Mouse (Mus musculus): ENCODE results near the gene Qser1.
A peak's percentile ranks its signal among the peaks of the same experiment; 100 is the strongest.

GRCm38 (mm10) chr2:104846638-104847414 lies 30.3 kb upstream of the Qser1 start:
- peak in 1 of 3 experiments; percentile 2 for TF ChIP-seq MYOD1 (IDR thresholded peaks at IDR 0.05; ENCODE audit: control insufficient read depth in 1 of 3, insufficient read length in 2 of 3, low read depth in 2 of 3)
- TF ChIP-seq POLR2A (IDR thresholded peaks at IDR 0.05; ENCODE audit: insufficient read length, low read depth), result no peak
- peak in 1 of 3 experiments; percentile 17 for TF ChIP-seq MYOG (IDR thresholded peaks at IDR 0.05; ENCODE audit: control insufficient read depth in 1 of 3, insufficient read depth in 1 of 3, insufficient read length in 2 of 3, low read depth in 2 of 3)
